Mouse (Mus musculus) heart, postnatal 0 days (tissue): Measurements from ENCODE around the gene Traf3ip2.

Source experiments
- CTCF ChIP-seq: IDR thresholded peaks from 2 replicates; pipeline ENCODE4 v1.5.1; 2016; ENCODE audit warnings: antibody characterized with exemption, control low read depth, low read depth
- EP300 ChIP-seq: IDR thresholded peaks from 2 replicates; pipeline ENCODE4 v1.6.1; 2016; ENCODE audit warnings: antibody characterized with exemption, low read depth

DNA sequence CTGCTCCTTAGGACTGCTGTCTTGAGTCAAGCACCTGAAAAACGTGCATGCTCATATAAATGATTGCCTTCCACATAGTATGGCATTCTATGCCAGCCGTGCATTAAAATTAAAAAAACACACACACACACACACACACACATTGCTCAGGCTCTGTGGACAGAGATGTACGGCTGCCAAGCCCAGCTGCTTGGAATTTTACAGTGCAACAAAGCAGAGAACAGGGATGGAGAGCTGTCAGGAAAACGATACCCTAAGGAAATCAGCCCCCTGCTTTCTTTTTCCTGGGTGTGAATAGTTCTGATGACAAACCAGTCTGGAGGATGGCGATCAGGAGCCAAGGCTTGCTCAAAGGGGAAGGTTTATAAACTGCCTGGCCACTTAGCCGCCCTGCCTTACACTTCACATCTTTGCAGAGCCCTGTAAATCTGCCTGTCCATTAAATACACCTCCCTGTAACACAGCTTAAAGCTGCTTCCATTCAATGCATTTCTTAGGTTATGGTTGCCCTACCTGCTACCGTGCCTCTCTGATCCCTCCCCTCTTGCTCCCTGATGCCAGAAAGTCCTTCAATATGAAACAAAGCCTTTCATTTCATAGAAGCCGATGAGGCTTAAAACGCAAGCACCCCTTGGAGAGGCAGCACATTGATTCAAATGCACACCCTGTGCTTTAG, 15.5 kb upstream of the Traf3ip2 start:
- no peak for TF ChIP-seq CTCF
- TF ChIP-seq EP300, result no peak
